Mouse (Mus musculus): ENCODE results near the gene Numb. TPM values are rescaled to one million over a fixed set of nuclear protein-coding genes. Genes with fewer than 3 reads are reported as not detected.
"Not testable (repeated sequence)": the region's sequence is repeated elsewhere in the genome, so short reads cannot be mapped to it uniquely, and the experiment has no call there.

The Numb gene
- polyA plus RNA-seq, 1 experiment from 2014 or later, result 34.1 TPM

DNA sequence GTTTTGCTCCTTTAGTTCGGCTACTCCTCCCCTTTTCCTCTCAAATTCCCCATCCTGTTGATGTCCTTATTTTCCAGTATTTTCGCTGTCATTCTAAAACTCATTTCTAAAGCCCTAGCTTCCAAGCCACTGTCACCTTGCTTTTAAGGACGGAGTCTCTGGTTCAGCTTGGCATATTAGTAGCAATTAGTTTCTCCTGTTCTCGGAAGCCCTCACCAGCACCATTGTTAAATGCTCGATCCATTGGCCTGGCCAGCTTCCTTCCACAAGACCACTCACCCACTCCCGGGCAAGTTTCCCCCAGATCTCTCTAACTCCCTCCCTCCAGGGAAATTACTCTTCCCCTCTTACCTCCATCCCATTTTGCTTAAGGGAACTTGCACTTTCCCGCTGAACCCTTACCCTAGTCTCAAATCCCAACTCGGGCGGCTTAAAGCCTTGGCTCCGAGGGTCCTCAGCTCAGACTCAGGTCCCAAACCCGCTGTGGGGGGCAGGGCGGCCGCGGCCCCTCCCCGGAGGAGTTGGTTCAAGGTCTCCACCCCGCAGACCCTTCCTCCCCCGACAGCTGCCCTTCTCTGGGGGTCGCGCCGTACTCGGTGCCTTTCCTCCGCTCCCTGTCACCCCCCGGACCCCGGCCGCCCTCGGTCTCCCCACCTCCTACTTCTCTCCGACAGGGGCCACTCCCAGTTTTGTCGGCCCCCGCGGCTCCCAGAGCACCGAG is 853 bp downstream of the Numb start:
- WGBS, result 1% methylated on average over 31 of the region's 31 CpGs
- Histone ChIP-seq H3K4me3 (replicated peaks) (peak overlapping the region; percentile 98), H3K4me1 (peaks cover 9% of the 10 kb centered on the region; the same call in 1 of the 2 replicates), H3K36me3 (no peaks in the 10 kb centered on the region), H3K9me3 (no peaks in the 10 kb centered on the region), H3K27ac (peak overlapping the region; percentile 94), H3K4me2 (peak overlapping the region; percentile 90), H3K27me3 (replicated peaks) (no peaks in the 10 kb centered on the region), H3K9ac (peak overlapping the region; percentile 92)
- no peak for ATAC-seq (ENCODE audit: insufficient read depth, low FRiP score, low read depth)

GRCm38 (mm10) chr12:83916884-83917283 is 4.8 kb downstream of the Numb start:
- no peaks in the 10 kb centered on the region; the same call in 1 of the 2 replicates for H3K36me3 ChIP-seq
- no peak for ATAC-seq (ENCODE audit: insufficient read depth, low FRiP score, low read depth)
- no peak overlapping the region for H3K9ac ChIP-seq
- no peaks in the 10 kb centered on the region for H3K9me3 ChIP-seq
- H3K4me1 ChIP-seq, result no peaks in the 10 kb centered on the region; the same call in 1 of the 2 replicates
- H3K27me3 ChIP-seq (replicated peaks), result no peaks in the 10 kb centered on the region
- no peak overlapping the region for H3K4me3 ChIP-seq (replicated peaks)
- H3K4me2 ChIP-seq, result no peak overlapping the region
- 56% methylated on average over 9 of the region's 9 CpGs for WGBS
- H3K27ac ChIP-seq, result 0 out of 2 replicates have a peak overlapping the region, but pooled peaks have one; percentile 12

- Histone ChIP-seq H3K9me3 (no peaks in the 10 kb centered on the region), H3K4me1 (no peaks in the 10 kb centered on the region; the same call in 1 of the 2 replicates), H3K27ac (no peak overlapping the region), H3K9ac (no peak overlapping the region), H3K36me3 (no peaks in the 10 kb centered on the region; the same call in 1 of the 2 replicates), H3K4me3 (replicated peaks) (no peak overlapping the region), H3K27me3 (replicated peaks) (no peaks in the 10 kb centered on the region), H3K4me2 (no peak overlapping the region)
- no peak for ATAC-seq (ENCODE audit: insufficient read depth, low FRiP score, low read depth)
- 83% methylated on average over 1 of the region's 1 CpGs for WGBS
Observed at GRCm38 (mm10) chr12:83914797-83915196, 6.9 kb downstream of the Numb start.

GRCm38 (mm10) chr12:83914202-83914740 is 7.5 kb downstream of the Numb start:
- ATAC-seq (ENCODE audit: insufficient read depth, low FRiP score, low read depth), result no peak
- 89% methylated on average over 4 of the region's 4 CpGs for WGBS
- Histone ChIP-seq H3K27me3 (replicated peaks) (no peaks in the 10 kb centered on the region), H3K27ac (no peak overlapping the region), H3K4me3 (replicated peaks) (no peak overlapping the region), H3K9ac (no peak overlapping the region), H3K9me3 (no peaks in the 10 kb centered on the region), H3K4me1 (no peaks in the 10 kb centered on the region; the same call in 1 of the 2 replicates), H3K36me3 (no peaks in the 10 kb centered on the region; the same call in 1 of the 2 replicates), H3K4me2 (no peak overlapping the region)

DNA sequence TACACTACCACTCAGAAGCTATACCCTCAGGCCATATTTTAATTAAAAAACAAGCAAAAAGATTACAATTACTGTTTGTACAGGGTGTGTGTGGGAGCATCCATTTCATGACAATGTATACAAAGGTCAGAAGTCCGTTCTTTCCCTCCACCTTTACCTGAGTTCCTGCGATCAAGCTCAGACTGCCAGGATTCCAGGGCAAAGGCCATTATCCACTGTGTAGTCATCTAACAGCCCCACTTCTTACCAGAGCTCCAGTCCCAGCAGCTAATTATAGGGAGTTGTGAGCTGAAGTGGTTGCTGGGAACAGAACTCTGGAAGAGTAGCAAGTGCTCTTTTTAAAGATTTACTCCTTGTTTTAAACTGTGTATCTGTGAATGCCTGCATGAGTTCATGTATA is 11.3 kb downstream of the Numb start:
- no peaks in the 10 kb centered on the region; the same call in 1 of the 2 replicates for H3K4me1 ChIP-seq
- no peaks in the 10 kb centered on the region for H3K27me3 ChIP-seq (replicated peaks)
- no peak overlapping the region for H3K4me2 ChIP-seq
- no peak overlapping the region for H3K9ac ChIP-seq
- ATAC-seq (ENCODE audit: insufficient read depth, low FRiP score, low read depth), result no peak
- H3K4me3 ChIP-seq (replicated peaks), result no peak overlapping the region
- no peak overlapping the region for H3K27ac ChIP-seq
- no peaks in the 10 kb centered on the region for H3K9me3 ChIP-seq
- no peaks in the 10 kb centered on the region; the same call in 1 of the 2 replicates for H3K36me3 ChIP-seq
- WGBS, result 83% methylated on average over 2 of the region's 2 CpGs

DNA sequence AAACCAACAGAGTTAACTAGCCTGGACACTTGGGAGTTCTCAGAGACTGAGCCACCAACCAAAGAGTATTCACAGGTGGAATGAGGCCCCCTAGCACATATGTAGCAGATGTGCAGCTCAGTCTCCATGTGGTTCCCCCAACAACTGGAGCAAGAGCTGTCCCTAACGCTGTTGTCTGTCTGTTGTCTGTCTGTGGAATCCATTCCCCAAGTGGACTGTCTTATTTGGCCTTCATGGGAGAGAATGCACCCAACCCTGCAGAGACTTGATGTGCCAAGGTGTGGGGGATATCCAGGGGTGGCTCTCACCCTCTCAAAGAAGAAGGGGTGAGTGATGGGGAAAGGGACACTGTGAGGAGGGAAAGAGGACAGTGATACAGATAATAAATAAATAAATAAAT is 28.8 kb downstream of the Numb start:
- ATAC-seq (ENCODE audit: insufficient read depth, low FRiP score, low read depth), result no peak
- 97% methylated on average over 1 of the region's 1 CpGs for WGBS
- Histone ChIP-seq H3K36me3 (no peaks in the 10 kb centered on the region), H3K27me3 (replicated peaks) (no peaks in the 10 kb centered on the region), H3K4me1 (no peaks in the 10 kb centered on the region), H3K9ac (no peak overlapping the region), H3K4me2 (no peak overlapping the region), H3K27ac (no peak overlapping the region), H3K4me3 (replicated peaks) (no peak overlapping the region), H3K9me3 (no peaks in the 10 kb centered on the region)

DNA sequence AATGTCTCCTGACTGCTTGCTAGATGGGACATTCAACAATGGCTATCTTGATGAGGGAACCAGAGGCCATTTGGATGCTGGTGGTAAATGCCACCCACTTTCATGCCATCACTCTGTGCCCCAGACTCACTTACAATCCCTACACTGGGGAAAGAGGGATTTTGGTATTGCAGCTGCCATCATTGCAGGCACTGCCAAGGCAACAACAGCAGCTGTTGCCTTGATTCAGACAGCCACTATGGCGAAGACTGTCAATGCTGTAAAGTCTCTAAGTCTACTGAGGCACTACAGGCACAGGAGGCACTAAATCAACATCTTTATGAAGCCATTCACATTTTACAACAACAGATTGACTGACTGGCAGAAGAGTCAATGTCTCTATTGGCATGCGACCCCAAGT is 30.5 kb downstream of the Numb start:
- WGBS, result 96% methylated on average over 2 of the region's 2 CpGs
- no peaks in the 10 kb centered on the region for H3K9me3 ChIP-seq
- no peak overlapping the region for H3K9ac ChIP-seq
- no peaks in the 10 kb centered on the region for H3K36me3 ChIP-seq
- no peak overlapping the region for H3K4me3 ChIP-seq (replicated peaks)
- no peak overlapping the region for H3K4me2 ChIP-seq
- H3K27me3 ChIP-seq (replicated peaks), result no peaks in the 10 kb centered on the region
- no peak for ATAC-seq (ENCODE audit: insufficient read depth, low FRiP score, low read depth)
- H3K4me1 ChIP-seq, result no peaks in the 10 kb centered on the region
- H3K27ac ChIP-seq, result no peak overlapping the region

- no peak overlapping the region for H3K4me3 ChIP-seq (replicated peaks)
- H3K27ac ChIP-seq, result no peak overlapping the region
- no peaks in the 10 kb centered on the region for H3K27me3 ChIP-seq (replicated peaks)
- H3K36me3 ChIP-seq, result no peaks in the 10 kb centered on the region
- no peaks in the 10 kb centered on the region for H3K9me3 ChIP-seq
- H3K4me2 ChIP-seq, result no peak overlapping the region
- H3K9ac ChIP-seq, result no peak overlapping the region
- ATAC-seq (ENCODE audit: insufficient read depth, low FRiP score, low read depth), result no peak
- WGBS, result 89% methylated on average over 1 of the region's 1 CpGs
- no peaks in the 10 kb centered on the region for H3K4me1 ChIP-seq
Observed at GRCm38 (mm10) chr12:83889128-83889527, 32.6 kb downstream of the Numb start.

DNA sequence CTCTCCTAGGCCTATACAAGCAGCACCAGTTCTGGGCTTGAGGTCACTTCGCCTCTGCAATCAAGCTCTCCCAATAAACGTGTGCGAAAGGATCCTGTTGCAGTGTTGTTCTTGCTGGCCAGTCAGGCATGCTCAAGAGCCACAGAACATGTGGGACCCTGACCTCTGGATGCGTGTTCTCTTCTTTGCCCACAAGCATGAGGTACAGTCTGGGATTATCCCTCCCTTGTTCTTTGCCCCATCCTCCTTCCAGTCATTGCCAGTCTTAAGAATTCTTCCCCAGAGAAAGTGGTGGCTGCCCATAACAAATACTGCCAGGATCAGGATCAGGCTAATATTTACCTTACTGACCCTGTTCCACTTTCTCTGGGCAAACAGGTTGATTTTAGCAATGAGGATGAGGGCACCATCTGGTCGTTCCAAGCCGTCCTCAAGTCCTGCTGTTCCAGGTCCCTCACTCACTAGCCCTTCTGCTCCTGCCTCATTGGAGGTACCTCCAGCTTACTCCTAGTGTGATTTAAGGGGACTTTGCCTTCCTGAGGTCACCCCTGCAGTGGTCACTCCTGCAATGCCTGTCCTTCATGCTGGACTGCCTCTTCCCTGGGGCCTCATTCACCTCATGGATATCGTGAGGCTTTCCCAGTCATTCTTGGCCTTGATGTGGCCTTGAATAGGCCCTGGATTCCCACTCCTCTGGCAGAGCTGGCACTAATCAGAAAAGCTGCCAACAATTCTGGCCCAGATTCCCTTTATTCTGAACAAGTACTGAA is 36.0 kb downstream of the Numb start:
- Histone ChIP-seq H3K4me3 (replicated peaks) (no peak overlapping the region), H3K27ac (no peak overlapping the region), H3K4me2 (no peak overlapping the region), H3K36me3 (no peaks in the 10 kb centered on the region), H3K27me3 (replicated peaks) (no peaks in the 10 kb centered on the region), H3K4me1 (no peaks in the 10 kb centered on the region), H3K9me3 (no peaks in the 10 kb centered on the region), H3K9ac (no peak overlapping the region)
- 87% methylated on average over 7 of the region's 7 CpGs for WGBS
- ATAC-seq (ENCODE audit: insufficient read depth, low FRiP score, low read depth), result no peak

DNA sequence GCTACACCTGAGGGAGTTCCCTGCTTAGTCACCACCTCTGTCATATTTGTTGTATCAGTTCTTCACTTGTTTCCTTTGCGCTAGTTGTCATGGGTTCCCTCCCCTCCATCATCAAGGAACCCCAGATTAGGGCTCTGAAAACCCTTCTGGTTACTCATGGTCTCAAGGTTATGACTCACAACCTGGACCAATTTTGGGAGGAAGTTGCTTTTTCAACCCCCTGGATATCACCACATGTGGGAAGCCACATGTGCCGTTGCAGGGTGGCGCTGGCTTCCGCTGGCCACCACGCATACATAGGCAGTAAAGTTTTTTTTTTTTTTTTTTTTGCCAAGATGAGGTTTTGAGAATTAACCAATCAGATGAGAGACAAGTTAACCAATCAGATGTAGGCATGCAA is 36.7 kb downstream of the Numb start:
- 94% methylated on average over 5 of the region's 5 CpGs for WGBS
- H3K9ac ChIP-seq; H3K9me3 ChIP-seq; H3K4me2 ChIP-seq; H3K36me3 ChIP-seq; H3K4me3 ChIP-seq (replicated peaks); ATAC-seq (ENCODE audit: insufficient read depth, low FRiP score, low read depth); H3K4me1 ChIP-seq; H3K27me3 ChIP-seq (replicated peaks); H3K27ac ChIP-seq: not testable (repeated sequence)

DNA sequence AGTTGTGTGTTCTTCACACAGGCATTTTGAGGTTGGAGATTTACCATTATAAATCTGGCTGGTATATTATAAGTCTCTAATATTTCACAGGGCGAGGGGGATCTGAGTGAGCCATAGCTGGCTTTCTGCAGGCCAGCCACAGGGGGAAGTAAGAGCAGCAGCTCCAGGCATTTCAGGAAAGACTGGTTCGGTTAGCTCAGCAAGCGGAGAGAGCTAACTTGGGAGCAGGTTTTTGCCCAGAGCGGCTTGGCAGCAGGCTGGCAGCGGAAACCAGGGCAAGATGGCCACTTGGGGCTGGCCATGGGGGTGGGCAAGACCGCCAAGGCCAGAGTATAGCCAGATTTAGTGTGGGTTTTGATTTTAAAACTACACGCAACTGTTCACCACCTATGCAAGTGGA is 39.2 kb downstream of the Numb start:
- H3K27ac ChIP-seq, result peak overlapping the region; percentile 40; the same call in 1 of the 2 replicates
- no peaks in the 10 kb centered on the region for H3K9me3 ChIP-seq
- H3K4me2 ChIP-seq, result no peak overlapping the region
- H3K27me3 ChIP-seq (replicated peaks), result no peaks in the 10 kb centered on the region
- no peak overlapping the region for H3K9ac ChIP-seq
- H3K4me3 ChIP-seq (replicated peaks), result no peak overlapping the region
- H3K36me3 ChIP-seq, result no peaks in the 10 kb centered on the region
- ATAC-seq (ENCODE audit: insufficient read depth, low FRiP score, low read depth), result no peak
- no peaks in the 10 kb centered on the region for H3K4me1 ChIP-seq
- WGBS, result 80% methylated on average over 7 of the region's 7 CpGs

DNA sequence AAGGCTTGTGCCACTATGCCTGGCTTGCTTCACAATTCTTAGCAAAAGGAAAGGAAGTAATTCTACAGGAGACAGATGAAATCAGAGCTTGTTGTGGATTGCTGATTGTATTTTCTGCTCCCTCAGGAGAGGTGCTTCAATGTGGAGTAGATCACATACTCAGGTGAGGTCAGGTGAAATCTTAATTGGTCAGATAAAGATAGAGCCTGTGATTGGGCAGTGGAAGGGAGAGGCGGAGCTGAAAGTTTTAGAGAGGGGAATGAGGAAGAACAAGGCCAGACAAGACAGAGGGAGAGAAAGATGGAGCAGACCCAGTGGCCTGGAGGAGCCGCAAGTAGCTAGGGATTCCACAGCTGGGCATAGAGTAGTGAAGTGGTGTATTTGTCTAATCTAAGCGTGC is 39.6 kb downstream of the Numb start:
- Histone ChIP-seq H3K4me3 (replicated peaks) (no peak overlapping the region), H3K4me1 (no peaks in the 10 kb centered on the region), H3K9ac (no peak overlapping the region), H3K27ac (0 out of 2 replicates have a peak overlapping the region, but pooled peaks have one; percentile 40), H3K27me3 (replicated peaks) (no peaks in the 10 kb centered on the region), H3K36me3 (no peaks in the 10 kb centered on the region), H3K9me3 (no peaks in the 10 kb centered on the region), H3K4me2 (no peak overlapping the region)
- WGBS, result 86% methylated on average over 3 of the region's 3 CpGs
- ATAC-seq (ENCODE audit: insufficient read depth, low FRiP score, low read depth), result no peak
